Mouse (Mus musculus): ENCODE results near the gene Lysmd4. TPM values are rescaled to one million over a fixed set of nuclear protein-coding genes. Genes with fewer than 3 reads are reported as not detected.

The Lysmd4 gene
- polyA plus RNA-seq, 1 experiment, result 9.3 TPM

DNA sequence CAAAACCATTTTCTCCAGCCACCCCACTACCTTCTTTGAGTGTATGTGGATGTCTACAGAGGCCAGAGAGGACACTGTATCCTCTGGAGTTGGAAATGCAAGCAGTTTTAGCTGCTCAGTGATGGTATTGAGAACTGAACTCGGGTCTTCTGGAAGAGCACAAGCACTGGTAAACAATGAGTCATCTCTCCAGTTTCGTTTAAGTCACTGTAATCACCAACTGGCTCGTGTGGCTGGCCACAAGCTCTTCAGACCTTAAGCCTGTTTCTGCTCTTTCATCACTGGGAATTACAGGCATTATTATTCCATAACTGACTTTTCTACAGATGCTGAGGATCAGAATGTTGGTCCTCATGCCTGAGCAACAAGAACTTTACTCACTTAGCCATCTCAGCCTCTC is 82.6 kb downstream of the Lysmd4 start:
- 87% methylated on average over 3 of the region's 3 CpGs for WGBS

DNA sequence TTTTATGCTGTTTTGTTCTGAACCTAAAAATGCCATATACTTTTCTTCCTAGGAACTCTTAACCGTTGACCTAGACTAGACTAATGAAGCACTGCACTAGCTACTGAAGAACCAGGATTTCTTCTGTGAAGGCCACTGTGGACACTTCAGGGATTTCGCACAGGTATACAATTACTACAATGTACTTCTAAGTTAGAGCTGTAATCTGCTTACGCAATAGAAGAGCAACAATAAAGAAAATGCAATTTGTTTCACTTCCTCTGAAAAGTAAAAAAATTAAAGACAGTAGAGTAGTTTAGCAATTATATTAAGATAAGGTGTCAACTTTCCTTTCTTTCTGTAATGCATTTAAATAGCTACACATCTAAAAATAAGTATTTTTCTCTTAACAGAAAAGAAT is 84.7 kb downstream of the Lysmd4 start:
- no peak overlapping the region for H3K27ac ChIP-seq (ENCODE audit: control insufficient read depth, insufficient read depth, low read length)
- peaks cover 8% of the 10 kb centered on the region; the same call in 1 of the 2 replicates for H3K36me3 ChIP-seq (ENCODE audit: control insufficient read depth, insufficient read depth, low read length)
- no peaks in the 10 kb centered on the region for H3K27me3 ChIP-seq (ENCODE audit: control insufficient read depth, insufficient read depth, low read length)
- no peak for DNase-seq
- no peaks in the 10 kb centered on the region for H3K4me1 ChIP-seq (replicated peaks; ENCODE audit: control insufficient read depth, insufficient read depth, low read length)
- TF ChIP-seq CTCF (IDR thresholded peaks at IDR 0.05; ENCODE audit: borderline replicate concordance, control insufficient read depth, extremely low read depth, insufficient read depth, low read length, poor library complexity) (no peak), POLR2A (IDR thresholded peaks at IDR 0.05; ENCODE audit: control insufficient read depth, extremely low read depth, insufficient read depth, low read length, poor library complexity) (no peak)
- no peak overlapping the region for H3K4me3 ChIP-seq (ENCODE audit: control insufficient read depth, insufficient read depth, low read length)
- WGBS, result 93% methylated on average over 3 of the region's 3 CpGs

More for the DNA sequence above, 82.6 kb downstream of the Lysmd4 start:
- DNase-seq, result no peak
- no peaks in the 10 kb centered on the region for H3K4me1 ChIP-seq (replicated peaks; ENCODE audit: control insufficient read depth, insufficient read depth, low read length)
- no peak overlapping the region for H3K27ac ChIP-seq (ENCODE audit: control insufficient read depth, insufficient read depth, low read length)
- peaks cover 4% of the 10 kb centered on the region; the same call in 1 of the 2 replicates for H3K36me3 ChIP-seq (ENCODE audit: control insufficient read depth, insufficient read depth, low read length)
- TF ChIP-seq CTCF (IDR thresholded peaks at IDR 0.05; ENCODE audit: borderline replicate concordance, control insufficient read depth, extremely low read depth, insufficient read depth, low read length, poor library complexity) (no peak), POLR2A (IDR thresholded peaks at IDR 0.05; ENCODE audit: control insufficient read depth, extremely low read depth, insufficient read depth, low read length, poor library complexity) (no peak)
- H3K4me3 ChIP-seq (ENCODE audit: control insufficient read depth, insufficient read depth, low read length), result no peak overlapping the region
- no peaks in the 10 kb centered on the region for H3K27me3 ChIP-seq (ENCODE audit: control insufficient read depth, insufficient read depth, low read length)

DNA sequence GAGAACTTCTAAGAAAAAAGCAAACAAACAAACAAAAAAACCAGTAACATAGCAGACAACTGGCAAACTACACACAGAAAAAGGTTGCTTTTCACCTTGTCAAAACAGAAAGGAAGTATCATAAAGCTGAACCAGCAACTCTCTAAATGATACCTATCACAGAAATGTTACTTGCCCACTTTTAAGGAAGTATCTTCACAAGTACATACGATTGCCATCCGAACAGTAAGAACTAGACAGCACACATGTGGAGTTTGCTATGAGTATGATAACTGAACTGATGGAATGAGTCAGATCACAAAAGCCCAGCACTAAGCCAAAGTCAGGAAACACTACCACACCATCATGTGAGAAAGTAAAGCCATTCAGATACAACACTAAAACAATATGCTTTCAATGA is 85.8 kb downstream of the Lysmd4 start:
- Histone ChIP-seq H3K4me3 (ENCODE audit: control insufficient read depth, insufficient read depth, low read length) (no peak overlapping the region), H3K27ac (ENCODE audit: control insufficient read depth, insufficient read depth, low read length) (no peak overlapping the region), H3K36me3 (ENCODE audit: control insufficient read depth, insufficient read depth, low read length) (peaks cover 8% of the 10 kb centered on the region; the same call in 1 of the 2 replicates), H3K27me3 (ENCODE audit: control insufficient read depth, insufficient read depth, low read length) (no peaks in the 10 kb centered on the region), H3K4me1 (replicated peaks; ENCODE audit: control insufficient read depth, insufficient read depth, low read length) (no peaks in the 10 kb centered on the region)
- no peak for DNase-seq
- no peak for TF ChIP-seq POLR2A (IDR thresholded peaks at IDR 0.05; ENCODE audit: control insufficient read depth, extremely low read depth, insufficient read depth, low read length, poor library complexity)
- no peak for TF ChIP-seq CTCF (IDR thresholded peaks at IDR 0.05; ENCODE audit: borderline replicate concordance, control insufficient read depth, extremely low read depth, insufficient read depth, low read length, poor library complexity)
- 77% methylated on average over 2 of the region's 2 CpGs for WGBS

DNA sequence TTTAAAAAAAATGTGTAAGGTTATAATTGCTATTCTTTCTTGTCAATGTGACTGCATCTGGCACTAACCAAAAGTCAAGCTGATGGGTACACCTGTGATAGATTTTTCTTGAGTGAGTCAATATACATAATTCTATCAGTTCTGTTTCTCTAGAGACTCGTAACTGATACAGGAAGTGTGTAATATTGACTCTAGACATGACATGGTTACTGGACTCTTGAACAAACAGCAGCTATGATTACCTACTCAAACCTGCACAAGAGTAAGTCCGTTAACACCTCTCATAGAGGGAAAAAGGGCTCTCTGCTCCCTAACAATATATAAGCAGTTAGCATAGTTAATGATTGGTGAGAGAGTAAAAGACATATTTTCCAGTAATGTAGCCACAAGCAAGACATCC is 87.8 kb downstream of the Lysmd4 start:
- no peaks in the 10 kb centered on the region for H3K27me3 ChIP-seq (ENCODE audit: control insufficient read depth, insufficient read depth, low read length)
- no peak for DNase-seq
- peaks cover 14% of the 10 kb centered on the region for H3K36me3 ChIP-seq (ENCODE audit: control insufficient read depth, insufficient read depth, low read length)
- WGBS, result 94% methylated on average over 2 of the region's 2 CpGs
- H3K27ac ChIP-seq (ENCODE audit: control insufficient read depth, insufficient read depth, low read length), result no peak overlapping the region
- no peak for TF ChIP-seq POLR2A (IDR thresholded peaks at IDR 0.05; ENCODE audit: control insufficient read depth, extremely low read depth, insufficient read depth, low read length, poor library complexity)
- no peaks in the 10 kb centered on the region for H3K4me1 ChIP-seq (replicated peaks; ENCODE audit: control insufficient read depth, insufficient read depth, low read length)
- H3K4me3 ChIP-seq (ENCODE audit: control insufficient read depth, insufficient read depth, low read length), result no peak overlapping the region

DNA sequence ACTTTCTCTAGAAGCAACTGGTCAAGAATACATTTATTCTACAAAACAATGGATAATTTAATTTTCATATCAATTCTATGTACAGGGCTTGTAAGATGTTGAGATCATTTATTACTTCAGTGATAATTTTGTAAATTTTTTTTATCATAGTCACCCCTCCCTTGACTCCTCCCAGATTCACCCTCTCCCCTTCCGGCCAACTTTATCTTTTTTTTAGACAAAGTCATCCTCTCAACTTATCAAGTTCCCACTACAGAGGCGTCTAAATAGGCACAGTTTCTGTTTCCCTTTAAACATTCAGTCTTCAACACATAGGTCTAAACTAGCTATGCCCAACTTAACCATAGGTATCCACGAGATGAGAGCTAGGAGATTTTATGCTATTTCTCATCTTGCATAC is 90.9 kb downstream of the Lysmd4 start:
- H3K27me3 ChIP-seq (ENCODE audit: control insufficient read depth, insufficient read depth, low read length), result no peaks in the 10 kb centered on the region
- TF ChIP-seq CTCF (IDR thresholded peaks at IDR 0.05; ENCODE audit: borderline replicate concordance, control insufficient read depth, extremely low read depth, insufficient read depth, low read length, poor library complexity), result no peak
- no peak for TF ChIP-seq POLR2A (IDR thresholded peaks at IDR 0.05; ENCODE audit: control insufficient read depth, extremely low read depth, insufficient read depth, low read length, poor library complexity)

DNA sequence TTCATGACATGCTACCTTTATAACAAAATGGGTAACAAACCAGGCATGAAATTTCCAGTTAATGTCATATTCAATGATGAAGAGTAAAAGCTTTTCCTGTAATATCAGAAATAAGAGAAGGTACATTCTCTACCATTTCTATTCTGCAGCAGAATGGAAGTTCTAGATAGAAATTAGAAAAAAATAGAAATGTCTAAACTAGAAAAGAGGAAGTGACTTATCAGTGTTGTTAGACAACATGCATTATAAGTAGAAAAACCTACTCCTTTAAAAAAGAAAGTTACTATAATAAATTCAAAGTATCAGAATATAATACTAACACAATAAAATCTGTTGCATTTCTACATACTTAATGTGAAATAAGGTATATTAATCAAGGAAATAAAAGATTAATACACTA is 96.4 kb downstream of the Lysmd4 start:
- no peak overlapping the region for H3K4me3 ChIP-seq (ENCODE audit: control insufficient read depth, insufficient read depth, low read length)
- TF ChIP-seq POLR2A (IDR thresholded peaks at IDR 0.05; ENCODE audit: control insufficient read depth, extremely low read depth, insufficient read depth, low read length, poor library complexity) (no peak), CTCF (IDR thresholded peaks at IDR 0.05; ENCODE audit: borderline replicate concordance, control insufficient read depth, extremely low read depth, insufficient read depth, low read length, poor library complexity) (no peak)
- no peak overlapping the region for H3K27ac ChIP-seq (ENCODE audit: control insufficient read depth, insufficient read depth, low read length)
- DNase-seq, result no peak
- no peaks in the 10 kb centered on the region for H3K27me3 ChIP-seq (ENCODE audit: control insufficient read depth, insufficient read depth, low read length)
- peaks cover 10% of the 10 kb centered on the region for H3K36me3 ChIP-seq (ENCODE audit: control insufficient read depth, insufficient read depth, low read length)
- H3K4me1 ChIP-seq (replicated peaks; ENCODE audit: control insufficient read depth, insufficient read depth, low read length), result no peaks in the 10 kb centered on the region

More for the DNA sequence above, 90.9 kb downstream of the Lysmd4 start:
- no peak overlapping the region for H3K27ac ChIP-seq (ENCODE audit: control insufficient read depth, insufficient read depth, low read length)
- no peaks in the 10 kb centered on the region for H3K4me1 ChIP-seq (replicated peaks; ENCODE audit: control insufficient read depth, insufficient read depth, low read length)
- WGBS, result 93% methylated on average over 3 of the region's 3 CpGs
- H3K36me3 ChIP-seq (ENCODE audit: control insufficient read depth, insufficient read depth, low read length), result peaks cover 22% of the 10 kb centered on the region
- DNase-seq, result no peak
- no peak overlapping the region for H3K4me3 ChIP-seq (ENCODE audit: control insufficient read depth, insufficient read depth, low read length)

DNA sequence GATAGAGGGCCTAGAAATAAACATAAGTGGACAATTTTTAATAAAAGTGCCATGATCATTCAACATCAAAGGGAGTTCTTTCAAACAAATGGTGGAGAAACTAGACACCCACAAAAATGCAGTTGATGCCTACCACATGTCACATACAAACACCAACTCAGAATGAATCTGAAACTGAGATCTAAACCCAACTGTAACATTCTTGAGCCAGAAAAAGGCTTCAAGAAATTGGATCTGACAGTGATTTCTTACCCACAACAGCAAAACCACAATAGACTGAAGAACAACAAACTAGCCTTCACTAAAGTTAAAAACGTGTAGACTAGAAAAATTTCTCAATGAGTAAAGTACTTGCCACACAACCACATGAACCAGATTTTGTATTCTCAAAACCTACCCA is 98.0 kb downstream of the Lysmd4 start:
- Histone ChIP-seq H3K4me3 (ENCODE audit: control insufficient read depth, insufficient read depth, low read length) (no peak overlapping the region), H3K27ac (ENCODE audit: control insufficient read depth, insufficient read depth, low read length) (no peak overlapping the region), H3K4me1 (replicated peaks; ENCODE audit: control insufficient read depth, insufficient read depth, low read length) (no peaks in the 10 kb centered on the region), H3K36me3 (ENCODE audit: control insufficient read depth, insufficient read depth, low read length) (peaks cover 7% of the 10 kb centered on the region; the same call in 1 of the 2 replicates), H3K27me3 (ENCODE audit: control insufficient read depth, insufficient read depth, low read length) (no peaks in the 10 kb centered on the region)
- no peak for DNase-seq
- WGBS, result 10% methylated on average over 1 of the region's 1 CpGs
- TF ChIP-seq POLR2A (IDR thresholded peaks at IDR 0.05; ENCODE audit: control insufficient read depth, extremely low read depth, insufficient read depth, low read length, poor library complexity) (no peak), CTCF (IDR thresholded peaks at IDR 0.05; ENCODE audit: borderline replicate concordance, control insufficient read depth, extremely low read depth, insufficient read depth, low read length, poor library complexity) (no peak)

All from thymus, adult 2 months (tissue).